Mouse (Mus musculus) MEL (cell line): Measurements from ENCODE around the gene Lgals7. TPM values are rescaled to one million over a fixed set of nuclear protein-coding genes. Genes with fewer than 3 reads are reported as not detected.
A peak's percentile ranks its signal among the peaks of the same experiment; 100 is the strongest.

ENCODE experiments used
- DNase-seq: peaks from one replicate; pipeline ENCODE4 v3.0.0; 2011; ENCODE audit warnings: low read depth, low spot score
- H3K27ac ChIP-seq: 2 replicates; pipeline ENCODE4 v1.5.1; 2012; ENCODE audit warnings: low read depth, mild to moderate bottlenecking, control low read depth, low read length, moderate library complexity; ENCODE audit not compliant: control insufficient read depth
- H3K27me3 ChIP-seq, 2 experiments: fragments of 150-350 bp in 1 of 2; sonication (generic) in 1 of 2; 2 replicates each; pipeline ENCODE4 v1.6.1; 2012; ENCODE audit warnings: low read length in 2 of 2, mild to moderate bottlenecking in 2 of 2, improper control_type of control experiment in 1 of 2, moderate library complexity in 1 of 2; ENCODE audit not compliant: insufficient read depth in 2 of 2, control insufficient read depth in 1 of 2
- H3K36me3 ChIP-seq, 2 experiments: 2 replicates each; pipeline ENCODE4 v1.6.1; 2012 to 2014; ENCODE audit warnings: low read length in 2 of 2, improper control_type of control experiment in 1 of 2, inconsistent platforms in 1 of 2, mild to moderate bottlenecking in 1 of 2; ENCODE audit not compliant: insufficient read depth in 2 of 2, control insufficient read depth in 1 of 2
- H3K4me1 ChIP-seq, 2 experiments: fragments of 150-350 bp in 1 of 2; sonication (generic) in 1 of 2; 2 replicates each; pipeline ENCODE4 v1.6.1; 2012; ENCODE audit warnings: low read length in 2 of 2, improper control_type of control experiment in 1 of 2, mild to moderate bottlenecking in 1 of 2; ENCODE audit not compliant: insufficient read depth in 2 of 2, control insufficient read depth in 1 of 2
- H3K4me3 ChIP-seq, 2 experiments: fragments of 150-350 bp in 1 of 2; sonication (generic) in 1 of 2; 2 replicates each; pipeline ENCODE4 v1.5.1; 2012; ENCODE audit warnings: low read depth in 2 of 2, low read length in 2 of 2, mild to moderate bottlenecking in 2 of 2, moderate library complexity in 2 of 2, control low read depth in 1 of 2, improper control_type of control experiment in 1 of 2; ENCODE audit not compliant: control insufficient read depth in 1 of 2, insufficient read depth in 1 of 2
- H3K79me2 ChIP-seq: 2 replicates; pipeline ENCODE4 v1.6.1; 2012; ENCODE audit warnings: mild to moderate bottlenecking, low read length, moderate library complexity; ENCODE audit not compliant: control insufficient read depth, poor library complexity, insufficient read depth
- H3K9ac ChIP-seq: 2 replicates; pipeline ENCODE4 v1.6.1; 2012; ENCODE audit warnings: low read depth, mild to moderate bottlenecking, control low read depth, low read length, moderate library complexity; ENCODE audit not compliant: control insufficient read depth, poor library complexity, severe bottlenecking
- H3K9me3 ChIP-seq: fragments of 150-350 bp; sonication (generic); replicated peaks from 2 replicates; pipeline ENCODE4 v1.6.1; 2012; ENCODE audit warnings: mild to moderate bottlenecking, low read length, improper control_type of control experiment, moderate library complexity; ENCODE audit not compliant: insufficient read depth
- CHD1 ChIP-seq: IDR thresholded peaks from 2 replicates; pipeline ENCODE4 v1.6.1; 2012; ENCODE audit warnings: low read depth, mild to moderate bottlenecking, inconsistent platforms, low read length, improper control_type of control experiment
- CHD2 ChIP-seq: IDR thresholded peaks from 2 replicates; pipeline ENCODE4 v1.6.1; 2011; ENCODE audit warnings: low read length, improper control_type of control experiment
- EP300 ChIP-seq, 2 experiments: IDR thresholded peaks; 2 replicates each; pipeline ENCODE4 v1.6.1; 2011; ENCODE audit warnings: improper control_type of control experiment in 2 of 2, low read length in 2 of 2, low read depth in 1 of 2, mild to moderate bottlenecking in 1 of 2
- KAT2A ChIP-seq: conservative IDR thresholded peaks from 2 replicates; pipeline ENCODE4 v1.6.1; 2012; ENCODE audit warnings: low read depth, low read length, improper control_type of control experiment, inconsistent platforms
- MAZ ChIP-seq: IDR thresholded peaks from 2 replicates; pipeline ENCODE4 v1.6.1; 2012; ENCODE audit warnings: low read depth, mild to moderate bottlenecking, inconsistent platforms, low read length, improper control_type of control experiment
- MXI1 ChIP-seq: IDR thresholded peaks from 2 replicates; pipeline ENCODE4 v1.6.1; 2011; ENCODE audit warnings: mild to moderate bottlenecking, low read depth, low read length, improper control_type of control experiment
- MYB ChIP-seq: IDR thresholded peaks from 2 replicates; pipeline ENCODE4 v1.6.1; 2011; ENCODE audit warnings: mild to moderate bottlenecking, low read depth, low read length, improper control_type of control experiment
- MYC ChIP-seq: IDR thresholded peaks from 2 replicates; pipeline ENCODE4 v1.6.1; 2011; ENCODE audit warnings: low read depth, mild to moderate bottlenecking, low read length, improper control_type of control experiment, moderate library complexity
- NRF1 ChIP-seq: IDR thresholded peaks from 2 replicates; pipeline ENCODE4 v1.6.1; 2014; ENCODE audit warnings: low read depth, mild to moderate bottlenecking, inconsistent platforms, low read length, improper control_type of control experiment, moderate library complexity; ENCODE audit not compliant: poor library complexity, insufficient read depth, severe bottlenecking
- POLR2A ChIP-seq, 2 experiments: IDR thresholded peaks; 2 replicates each; pipeline ENCODE4 v1.6.1; 2011 to 2012; ENCODE audit warnings: low read length in 2 of 2, mild to moderate bottlenecking in 2 of 2, control low read depth in 1 of 2, improper control_type of control experiment in 1 of 2, low read depth in 1 of 2, moderate library complexity in 1 of 2; ENCODE audit not compliant: control insufficient read depth in 1 of 2, insufficient read depth in 1 of 2, poor library complexity in 1 of 2
- RAD21 ChIP-seq: IDR thresholded peaks from 2 replicates; pipeline ENCODE4 v1.6.1; 2011; ENCODE audit warnings: mild to moderate bottlenecking, low read depth, low read length, improper control_type of control experiment
- SMC3 ChIP-seq: IDR thresholded peaks from 2 replicates; pipeline ENCODE4 v1.6.1; 2011; ENCODE audit warnings: low read depth, low read length, improper control_type of control experiment
- UBTF ChIP-seq: IDR thresholded peaks from 2 replicates; pipeline ENCODE4 v1.6.1; 2012; ENCODE audit warnings: low read depth, mild to moderate bottlenecking, inconsistent platforms, low read length, improper control_type of control experiment, moderate library complexity, borderline replicate concordance; ENCODE audit not compliant: insufficient read depth
- ZKSCAN1 ChIP-seq: IDR thresholded peaks from 2 replicates; pipeline ENCODE4 v1.6.1; 2012; ENCODE audit warnings: low read depth, mild to moderate bottlenecking, inconsistent platforms, low read length, improper control_type of control experiment, moderate library complexity
- ZNF384 ChIP-seq: IDR thresholded peaks from 2 replicates; pipeline ENCODE4 v1.6.1; 2012; ENCODE audit warnings: low read depth, mild to moderate bottlenecking, inconsistent platforms, low read length, improper control_type of control experiment
- polyA plus RNA-seq, 2 experiments: library from polyadenylated mRNA; stranded (reverse) in 1 of 2; unstranded in 1 of 2; fragments of >175 nt in 1 of 2; fragments of >200 nt in 1 of 2; gene quantifications; 2 replicates each; pipeline versions ENCODE4 v1.2.1 to v1.2.4; 2012; ENCODE audit warnings: low replicate concordance in 2 of 2, low read depth in 1 of 2; ENCODE audit not compliant: insufficient read length in 2 of 2, insufficient read depth in 1 of 2, missing spikeins in 1 of 2
- total RNA-seq: library from RNA; depleted of rRNA; stranded (reverse); fragments of 300-350 nt; gene quantifications from 2 replicates; pipeline ENCODE4 v1.2.3, GENCODE M21; 2012

The Lgals7 gene
- total and polyA plus RNA-seq, 3 experiments = 27.7 to 138 TPM; not detected in 1

DNA sequence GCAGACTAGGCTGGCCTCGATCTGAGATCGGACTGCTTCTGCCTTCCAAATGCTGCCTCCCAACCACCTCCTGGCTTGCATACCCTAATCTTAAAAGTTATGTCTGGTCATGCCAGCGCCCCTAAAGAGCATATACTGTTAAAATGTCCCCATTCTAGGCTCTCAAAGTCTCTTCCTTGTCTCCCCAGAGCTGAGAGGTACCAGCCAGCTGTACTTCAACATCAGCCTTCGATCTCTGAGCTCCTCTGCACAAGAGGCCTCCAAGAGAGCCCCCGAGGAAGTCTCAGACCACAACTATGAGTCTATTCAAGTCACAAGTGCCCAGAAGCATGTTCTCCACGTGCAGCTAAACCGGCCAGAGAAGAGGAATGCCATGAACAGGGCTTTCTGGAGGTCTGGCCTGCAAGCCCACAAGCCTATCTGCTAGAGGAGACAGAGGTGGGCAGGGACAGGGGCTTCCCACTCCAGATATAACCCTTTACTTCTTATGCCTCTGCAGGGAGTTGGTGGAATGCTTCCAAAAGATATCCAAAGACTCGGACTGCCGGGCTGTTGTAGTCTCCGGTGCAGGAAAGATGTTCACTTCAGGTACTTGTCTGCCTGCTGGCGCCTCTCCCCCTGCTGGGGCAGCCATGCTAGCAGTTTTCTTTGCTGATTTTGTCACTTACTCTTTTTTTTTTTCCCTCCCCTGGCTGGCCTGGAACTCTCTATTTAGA, 37.8 kb upstream of the Lgals7 start (continued):
- TF ChIP-seq ZKSCAN1 (peak; percentile 34; the same call in 1 of the 2 replicates), CHD2 (no peak), KAT2A (no peak), RAD21 (no peak)

DNA sequence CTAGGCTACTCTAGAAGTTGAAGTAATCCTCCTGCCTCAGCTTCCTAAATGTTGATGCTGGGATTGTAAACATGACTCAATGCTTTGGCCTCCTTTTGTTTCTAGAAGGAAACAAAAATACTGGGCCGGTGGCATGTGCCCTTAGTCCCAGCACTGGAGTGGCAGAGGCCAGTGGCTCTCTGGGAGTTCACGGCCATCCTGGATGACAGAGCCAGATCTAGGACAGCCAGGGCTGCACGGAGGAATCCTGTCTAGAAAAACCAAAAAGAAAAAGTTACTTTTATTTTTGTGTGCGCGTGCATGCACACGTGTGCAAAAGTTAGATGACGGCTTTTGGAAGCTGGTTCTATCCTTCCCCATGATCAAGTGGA, 37.3 kb upstream of the Lgals7 start:
- Histone ChIP-seq H3K9me3 (no peaks in the 10 kb centered on the region), H3K4me1 (peaks cover 6 to 37% of the 10 kb centered on the region in 2 experiments), H3K4me3 (no peak overlapping the region), H3K79me2 (peaks cover 4% of the 10 kb centered on the region), H3K9ac (peak overlapping the region; percentile 97), H3K27ac (no peak overlapping the region), H3K27me3 (no peaks in the 10 kb centered on the region), H3K36me3 (peaks cover 11 to 43% of the 10 kb centered on the region in 2 experiments; a peak in 3 of 4 replicates)
- TF ChIP-seq MYB (no peak), MXI1 (0 out of 2 replicates have a peak, but pooled peaks have one; percentile 2)
- no peak for DNase-seq

DNA sequence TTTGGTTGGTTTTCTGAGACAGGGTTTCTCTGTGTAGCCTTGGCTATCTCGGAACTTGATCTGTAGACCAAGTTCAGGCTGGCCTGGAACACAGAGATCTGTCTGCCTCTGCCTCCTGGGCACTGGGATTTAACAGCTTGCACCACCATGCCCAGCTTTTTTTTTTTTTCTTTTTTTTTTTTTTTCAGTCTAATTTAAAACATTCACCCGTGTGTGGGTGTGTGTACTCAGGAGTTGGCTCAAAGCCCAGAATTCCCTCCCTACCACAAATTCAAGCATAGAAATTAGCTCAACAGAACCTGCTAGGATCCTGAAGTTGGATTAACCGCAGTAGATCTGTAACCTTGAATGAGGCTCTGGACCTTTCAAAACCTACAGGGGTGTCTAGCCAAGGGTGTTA, 36.3 kb upstream of the Lgals7 start:
- no peak overlapping the region for H3K27ac ChIP-seq
- peaks cover 4 to 42% of the 10 kb centered on the region in 2 experiments; a peak in 3 of 4 replicates for H3K36me3 ChIP-seq
- 0 out of 2 replicates have a peak, but pooled peaks have one; percentile 24 for TF ChIP-seq MYC
- no peak for TF ChIP-seq CHD1
- TF ChIP-seq ZNF384 = peak; percentile 88
- DNase-seq = peak; percentile 29
- H3K9me3 ChIP-seq = no peaks in the 10 kb centered on the region
- no peak overlapping the region for H3K9ac ChIP-seq
- H3K79me2 ChIP-seq = peaks cover 4% of the 10 kb centered on the region
- no peaks in the 10 kb centered on the region for H3K27me3 ChIP-seq
- peaks cover 8 to 39% of the 10 kb centered on the region in 2 experiments for H3K4me1 ChIP-seq
- no peak overlapping the region for H3K4me3 ChIP-seq

DNA sequence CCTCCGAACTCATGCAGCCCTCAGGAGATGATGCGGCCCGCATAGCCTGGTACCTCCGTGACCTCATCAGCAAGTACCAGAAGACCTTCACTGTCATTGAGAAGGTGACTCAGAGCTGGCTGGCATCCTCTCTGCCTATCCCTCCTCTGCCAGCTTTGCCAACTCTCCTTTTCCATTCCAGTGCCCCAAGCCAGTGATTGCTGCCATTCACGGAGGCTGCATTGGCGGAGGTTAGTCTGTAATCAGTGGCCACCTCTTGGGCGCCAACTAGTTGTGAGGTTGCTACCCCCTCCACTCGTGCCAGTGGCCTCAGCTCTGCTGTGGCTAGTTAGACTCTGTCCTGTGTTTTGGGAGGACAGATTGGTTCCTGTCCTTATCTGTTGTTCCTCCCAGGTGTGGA, 33.8 kb upstream of the Lgals7 start:
- peaks cover 2 to 22% of the 10 kb centered on the region in 2 experiments; a peak in 3 of 4 replicates for H3K4me1 ChIP-seq
- H3K9ac ChIP-seq = no peak overlapping the region
- peaks cover 4% of the 10 kb centered on the region for H3K79me2 ChIP-seq
- H3K36me3 ChIP-seq = peaks cover 2 to 21% of the 10 kb centered on the region in 2 experiments; a peak in 3 of 4 replicates
- no peak for TF ChIP-seq RAD21
- TF ChIP-seq MAZ = no peak
- TF ChIP-seq UBTF = no peak
- no peak for TF ChIP-seq POLR2A (IDR thresholded peaks at IDR 0.05; ENCODE audit: control insufficient read depth in 1 of 2, insufficient read depth in 1 of 2, low read depth in 1 of 2, low read length in 2 of 2, poor library complexity in 1 of 2)
- no peak for TF ChIP-seq NRF1
- no peak for TF ChIP-seq CHD1
- TF ChIP-seq EP300 (IDR thresholded peaks at IDR 0.05; ENCODE audit: low read depth in 1 of 2, low read length in 2 of 2) = no peak
- TF ChIP-seq KAT2A = no peak
- TF ChIP-seq SMC3 = no peak
- no peaks in the 10 kb centered on the region for H3K27me3 ChIP-seq
- no peaks in the 10 kb centered on the region for H3K9me3 ChIP-seq
- DNase-seq = no peak
- no peak overlapping the region for H3K4me3 ChIP-seq
- H3K27ac ChIP-seq = no peak overlapping the region
